Mouse (Mus musculus) thymus, postnatal 10 days (tissue): ENCODE results near the gene Stk39.

Source experiments
- DNase-seq, 2 experiments: peaks; one replicate each; pipeline ENCODE4 v3.0.0; 2021; ENCODE audit warnings: low spot score in 2 of 2

The Stk39 gene

GRCm38 (mm10) chr2:68420223-68420622 lies 51.8 kb downstream of the Stk39 start:
- DNase-seq = no peak

- DNase-seq = no peak
Measured at GRCm38 (mm10) chr2:68419746-68420145, 52.3 kb downstream of the Stk39 start.

- no peak for DNase-seq
Measured at GRCm38 (mm10) chr2:68419165-68419564, 52.9 kb downstream of the Stk39 start.

- DNase-seq = no peak
Measured at GRCm38 (mm10) chr2:68417081-68417480, 55.0 kb downstream of the Stk39 start.

- no peak for DNase-seq
Measured at GRCm38 (mm10) chr2:68415691-68416090, 56.4 kb downstream of the Stk39 start.

- no peak for DNase-seq
Measured at GRCm38 (mm10) chr2:68412149-68412548, 59.9 kb downstream of the Stk39 start.

- DNase-seq = no peak
Measured at GRCm38 (mm10) chr2:68411201-68411600, 60.9 kb downstream of the Stk39 start.

- no peak for DNase-seq
Measured at GRCm38 (mm10) chr2:68409640-68410215, 62.3 kb downstream of the Stk39 start.

- DNase-seq = no peak
Measured at GRCm38 (mm10) chr2:68408271-68408980, 63.6 kb downstream of the Stk39 start.

- DNase-seq = no peak
Measured at GRCm38 (mm10) chr2:68407179-68407950, 64.7 kb downstream of the Stk39 start.

- no peak for DNase-seq
Measured at GRCm38 (mm10) chr2:68406571-68407074, 65.4 kb downstream of the Stk39 start.

- no peak for DNase-seq
Measured at GRCm38 (mm10) chr2:68405163-68405715, 66.8 kb downstream of the Stk39 start.

GRCm38 (mm10) chr2:68404274-68405162 lies 67.5 kb downstream of the Stk39 start:
- no peak for DNase-seq

GRCm38 (mm10) chr2:68393611-68394549 lies 78.2 kb downstream of the Stk39 start:
- DNase-seq = no peak

GRCm38 (mm10) chr2:68387824-68388582 lies 84.1 kb downstream of the Stk39 start:
- no peak for DNase-seq

- no peak for DNase-seq
Measured at GRCm38 (mm10) chr2:68386313-68386863, 85.7 kb downstream of the Stk39 start.

- DNase-seq = no peak
Measured at GRCm38 (mm10) chr2:68385654-68386312, 86.3 kb downstream of the Stk39 start.

GRCm38 (mm10) chr2:68383964-68384363 lies 88.1 kb downstream of the Stk39 start:
- no peak for DNase-seq
